Mouse (Mus musculus): ENCODE results near the gene Asic4. TPM values are rescaled to one million over a fixed set of nuclear protein-coding genes. Genes with fewer than 3 reads are reported as not detected.

Asic4 gene
- polyA plus RNA-seq, 2 experiments = 0.03 TPM; not detected in 1

DNA sequence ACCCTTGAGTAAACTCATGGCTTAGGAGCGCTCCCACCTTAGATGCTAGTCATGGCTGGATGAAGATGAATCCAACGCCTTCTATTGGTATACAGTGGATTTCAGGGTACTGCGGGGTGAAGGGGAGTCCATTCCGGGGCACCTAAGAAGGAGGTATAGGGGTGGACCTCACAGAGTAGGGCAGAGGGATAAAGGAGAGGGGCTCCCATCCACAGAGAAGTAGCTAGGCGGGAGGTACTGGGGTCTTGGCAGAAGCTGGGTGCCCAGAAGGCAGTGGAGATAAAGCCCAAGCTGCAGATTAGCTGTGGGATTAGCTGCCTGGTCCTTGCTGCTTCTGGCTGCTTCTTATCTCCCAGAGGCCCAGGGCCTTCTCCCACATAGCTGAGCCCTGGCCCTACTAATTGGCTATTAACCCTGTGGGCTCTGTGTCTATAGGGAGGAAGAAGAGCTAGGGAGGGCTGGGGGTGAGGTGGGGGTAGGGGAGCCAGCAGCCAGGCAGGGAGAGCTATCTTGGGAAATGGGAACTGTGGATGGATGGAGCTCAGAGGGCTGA lies 13.5 kb downstream of the Asic4 start:
- 34% methylated on average over 5 of the region's 5 CpGs for WGBS (ENCODE audit: insufficient replicate concordance)
- Histone ChIP-seq H3K4me2 (ENCODE audit: low read depth) (peak overlapping the region; percentile 56), H3K9ac (replicated peaks) (peak overlapping the region; percentile 1), H3K36me3 (replicated peaks; ENCODE audit: control insufficient read depth, insufficient read depth, low read depth) (no peaks in the 10 kb centered on the region), H3K9me3 (ENCODE audit: control insufficient read depth, low read length) (no peaks in the 10 kb centered on the region), H3K27ac (no peak overlapping the region; the same call in 1 of the 2 replicates), H3K4me3 (ENCODE audit: insufficient read depth in 1 of 2, low read depth in 2 of 2, low read length in 2 of 2) (peak overlapping the region in 1 of 2 experiments; percentile 17; a peak in 1 of 4 replicates), H3K27me3 (ENCODE audit: control insufficient read depth, insufficient read depth, low read length) (peaks cover 21% of the 10 kb centered on the region), H3K4me1 (replicated peaks; ENCODE audit: control insufficient read depth in 2 of 2, insufficient read depth in 2 of 2, low read length in 1 of 2) (peaks cover 18 to 36% of the 10 kb centered on the region in 2 experiments)
- ATAC-seq (ENCODE audit: insufficient read depth) (peak; percentile 86), DNase-seq (ENCODE audit: low read depth in 3 of 3, low spot score in 3 of 3) (peak in 2 of 3 experiments; percentile 50 to 58)
- peak; percentile 70 for TF ChIP-seq EP300 (IDR thresholded peaks at IDR 0.05; ENCODE audit: low read depth)
- TF ChIP-seq CTCF (IDR thresholded peaks at IDR 0.05; ENCODE audit: low read depth) = no peak

DNA sequence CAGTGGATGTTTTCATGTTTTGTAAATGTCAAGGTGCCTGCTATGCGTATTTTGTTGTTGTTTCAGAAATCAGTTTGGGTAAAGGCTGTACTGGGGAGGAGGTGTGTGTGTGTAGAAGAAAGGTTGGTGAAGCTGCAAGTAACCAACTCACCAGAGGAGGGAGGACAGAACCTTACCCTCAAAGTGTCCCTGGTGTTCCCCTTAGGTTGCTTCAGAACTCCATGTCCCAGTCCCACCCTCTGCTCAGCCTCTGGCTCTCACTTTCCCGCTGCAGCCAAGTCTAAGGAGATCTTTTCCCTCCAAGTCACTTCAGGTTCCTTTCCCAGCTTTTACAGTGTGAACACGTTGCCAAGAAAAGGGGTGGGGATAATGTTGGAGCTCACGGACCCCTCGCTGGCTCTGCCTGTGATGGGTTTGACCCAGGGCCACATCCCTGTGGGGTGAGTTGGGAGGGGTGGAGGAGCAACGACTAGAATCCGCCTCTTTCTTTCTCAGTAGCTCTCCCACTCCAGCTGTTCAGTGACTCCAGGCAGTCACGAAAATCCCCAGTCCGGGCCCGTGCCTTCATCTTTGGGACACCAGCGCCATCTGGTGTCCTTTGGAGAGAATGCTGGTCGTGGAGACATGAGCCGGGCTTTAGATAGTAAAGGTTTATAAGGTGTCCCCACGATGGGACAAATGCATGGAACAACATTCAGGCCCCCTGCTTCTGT lies 17.1 kb downstream of the Asic4 start:
- Histone ChIP-seq H3K9me3 (ENCODE audit: control insufficient read depth, low read length) (no peaks in the 10 kb centered on the region), H3K27ac (no peak overlapping the region), H3K4me2 (ENCODE audit: low read depth) (no peak overlapping the region), H3K36me3 (replicated peaks; ENCODE audit: control insufficient read depth, insufficient read depth, low read depth) (no peaks in the 10 kb centered on the region), H3K4me3 (ENCODE audit: insufficient read depth in 1 of 2, low read depth in 2 of 2, low read length in 2 of 2) (no peak overlapping the region), H3K4me1 (replicated peaks; ENCODE audit: control insufficient read depth in 2 of 2, insufficient read depth in 2 of 2, low read length in 1 of 2) (peaks cover 18 to 30% of the 10 kb centered on the region in 2 experiments), H3K27me3 (ENCODE audit: control insufficient read depth, insufficient read depth, low read length) (peaks cover 8% of the 10 kb centered on the region), H3K9ac (replicated peaks) (no peak overlapping the region)
- 6% methylated on average over 14 of the region's 14 CpGs for WGBS (ENCODE audit: insufficient replicate concordance)
- TF ChIP-seq EP300 (IDR thresholded peaks at IDR 0.05; ENCODE audit: low read depth) (no peak), CTCF (IDR thresholded peaks at IDR 0.05; ENCODE audit: low read depth) (peak; percentile 89)
- peak; percentile 46 to 61 (median 47) for DNase-seq (ENCODE audit: low read depth in 3 of 3, low spot score in 3 of 3)
- ATAC-seq (ENCODE audit: insufficient read depth) = peak; percentile 10; the same call in 1 of the 2 replicates

DNA sequence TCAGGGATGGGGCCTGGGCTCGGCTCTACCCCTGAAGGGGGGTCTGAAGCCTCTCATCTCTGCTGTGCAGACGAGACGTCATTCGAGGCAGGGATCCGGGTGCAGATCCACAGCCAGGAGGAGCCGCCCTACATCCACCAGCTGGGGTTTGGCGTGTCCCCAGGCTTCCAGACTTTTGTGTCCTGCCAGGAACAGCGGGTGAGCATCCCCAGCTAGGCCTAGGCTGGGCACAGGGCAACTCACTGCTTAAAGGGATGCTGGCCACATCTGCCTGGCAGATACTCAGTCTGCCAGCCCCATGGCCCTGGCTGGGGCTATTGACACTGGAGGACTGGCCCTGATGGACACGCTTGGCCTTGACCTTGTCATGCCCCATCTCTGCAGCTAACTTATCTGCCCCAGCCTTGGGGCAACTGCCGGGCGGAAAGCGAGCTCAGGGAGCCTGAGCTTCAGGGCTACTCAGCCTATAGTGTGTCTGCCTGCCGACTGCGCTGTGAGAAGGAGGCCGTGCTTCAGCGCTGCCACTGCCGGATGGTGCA lies 19.1 kb downstream of the Asic4 start:
- H3K4me1 ChIP-seq (replicated peaks; ENCODE audit: control insufficient read depth in 2 of 2, insufficient read depth in 2 of 2, low read length in 1 of 2) = peaks cover 6 to 12% of the 10 kb centered on the region in 2 experiments
- WGBS (ENCODE audit: insufficient replicate concordance) = 64% methylated on average over 17 of the region's 17 CpGs
- ATAC-seq (ENCODE audit: insufficient read depth) (no peak), DNase-seq (ENCODE audit: low read depth in 3 of 3, low spot score in 3 of 3) (no peak)
- TF ChIP-seq CTCF (IDR thresholded peaks at IDR 0.05; ENCODE audit: low read depth) (no peak), EP300 (IDR thresholded peaks at IDR 0.05; ENCODE audit: low read depth) (no peak)
- H3K9me3 ChIP-seq (ENCODE audit: control insufficient read depth, low read length) = no peaks in the 10 kb centered on the region
- no peaks in the 10 kb centered on the region for H3K36me3 ChIP-seq (replicated peaks; ENCODE audit: control insufficient read depth, insufficient read depth, low read depth)
- H3K27ac ChIP-seq = no peak overlapping the region
- peaks cover 8% of the 10 kb centered on the region for H3K27me3 ChIP-seq (ENCODE audit: control insufficient read depth, insufficient read depth, low read length)
- H3K4me2 ChIP-seq (ENCODE audit: low read depth) = no peak overlapping the region
- H3K9ac ChIP-seq (replicated peaks) = no peak overlapping the region
- no peak overlapping the region for H3K4me3 ChIP-seq (ENCODE audit: insufficient read depth in 1 of 2, low read depth in 2 of 2, low read length in 2 of 2)

DNA sequence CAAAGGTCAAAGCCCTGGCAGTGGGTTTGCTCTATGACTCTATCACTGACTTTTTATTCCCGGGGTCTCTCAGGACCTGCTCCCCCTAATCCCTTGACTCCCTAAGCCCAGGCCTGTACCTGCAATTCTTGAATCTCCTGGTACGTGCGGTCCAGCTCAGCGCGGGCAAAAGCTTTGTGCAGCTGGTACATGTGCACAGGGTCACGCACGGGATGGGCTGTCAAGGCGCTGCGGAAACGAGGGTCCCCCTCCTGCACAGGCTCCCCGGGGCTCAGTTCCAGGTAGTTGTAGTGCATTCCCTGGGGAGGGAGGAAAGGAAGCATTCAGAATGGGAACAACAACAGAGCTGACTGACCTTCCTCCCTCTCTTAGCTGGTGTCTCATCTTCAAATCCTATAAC lies 26.2 kb downstream of the Asic4 start:
- Histone ChIP-seq H3K9me3 (ENCODE audit: control insufficient read depth, low read length) (no peaks in the 10 kb centered on the region), H3K4me3 (ENCODE audit: insufficient read depth in 1 of 2, low read depth in 2 of 2, low read length in 2 of 2) (no peak overlapping the region), H3K9ac (replicated peaks) (no peak overlapping the region), H3K27ac (no peak overlapping the region), H3K4me1 (replicated peaks; ENCODE audit: control insufficient read depth in 2 of 2, insufficient read depth in 2 of 2, low read length in 1 of 2) (peaks cover 7 to 9% of the 10 kb centered on the region in 2 experiments), H3K36me3 (replicated peaks; ENCODE audit: control insufficient read depth, insufficient read depth, low read depth) (no peaks in the 10 kb centered on the region), H3K27me3 (ENCODE audit: control insufficient read depth, insufficient read depth, low read length) (peaks cover 36% of the 10 kb centered on the region), H3K4me2 (ENCODE audit: low read depth) (no peak overlapping the region)
- TF ChIP-seq CTCF (IDR thresholded peaks at IDR 0.05; ENCODE audit: low read depth) = no peak
- TF ChIP-seq EP300 (IDR thresholded peaks at IDR 0.05; ENCODE audit: low read depth) = no peak
- 86% methylated on average over 11 of the region's 11 CpGs for WGBS (ENCODE audit: insufficient replicate concordance)
- DNase-seq (ENCODE audit: low read depth in 3 of 3, low spot score in 3 of 3) (no peak), ATAC-seq (ENCODE audit: insufficient read depth) (no peak)

Data from liver, embryonic 14.5 days (tissue).